9 mouse cellular contexts compared by ENCODE assay signal in genomic region chr12:44993391-44993790, GRCm38 (mm10).
A peak's percentile ranks its signal among the peaks of the same experiment; 100 is the strongest.
DNase-seq lines count a peak whose midpoint lies in the region; ATAC-seq and TF ChIP-seq lines count a peak whose summit lies in the region.
"Had no signal": no experiment of that assay in that cellular context is flagged by ENCODE, and none has a peak within 500 bp of the region (broad histone marks: within the 10 kb centered on the region; RNA-seq: fewer than 3 reads in every experiment).

No protein-coding gene starts in this region.

- H3K27ac ChIP-seq in heart, embryonic 12.5 days (ENCODE audit: poor library complexity, severe bottlenecking): no peak overlapping the region
- no peak overlapping the region for H3K27ac ChIP-seq in lung, postnatal 0 days (ENCODE audit: low read length)
- H3K27ac ChIP-seq in midbrain, embryonic 11.5 days (ENCODE audit: low read depth, low read length): no peak overlapping the region
- H3K27ac ChIP-seq: embryonic facial prominence, embryonic 13.5 days had no signal

- H3K4me1 ChIP-seq in heart, embryonic 12.5 days (replicated peaks): peaks cover 17% of the 10 kb centered on the region
- H3K4me1 ChIP-seq in lung, postnatal 0 days (ENCODE audit: insufficient read depth, low read depth, low read length): no peaks in the 10 kb centered on the region
- H3K4me1 ChIP-seq in midbrain, embryonic 11.5 days (ENCODE audit: control insufficient read depth, insufficient read depth, low read length): no peaks in the 10 kb centered on the region

- no peaks in the 10 kb centered on the region for H3K9me3 ChIP-seq in heart, embryonic 12.5 days (replicated peaks)
- H3K9me3 ChIP-seq in lung, postnatal 0 days (ENCODE audit: low read length): no peaks in the 10 kb centered on the region
- no peaks in the 10 kb centered on the region for H3K9me3 ChIP-seq in midbrain, embryonic 11.5 days (ENCODE audit: control insufficient read depth, low read length)
- H3K9me3 ChIP-seq: embryonic facial prominence, embryonic 13.5 days had no signal

- H3K9ac ChIP-seq in heart, embryonic 12.5 days: no peak overlapping the region
- H3K9ac ChIP-seq in lung, postnatal 0 days (replicated peaks; ENCODE audit: low read depth): no peak overlapping the region
- H3K9ac ChIP-seq in midbrain, embryonic 11.5 days (ENCODE audit: low read length): no peak overlapping the region
- H3K9ac ChIP-seq: embryonic facial prominence, embryonic 13.5 days had no signal

- H3K4me2 ChIP-seq in heart, embryonic 12.5 days: no peak overlapping the region
- no peak overlapping the region for H3K4me2 ChIP-seq in lung, postnatal 0 days (replicated peaks; ENCODE audit: low read depth, low read length)
- no peak overlapping the region for H3K4me2 ChIP-seq in midbrain, embryonic 11.5 days
- H3K4me2 ChIP-seq: embryonic facial prominence, embryonic 13.5 days had no signal

- ATAC-seq in heart, embryonic 12.5 days (ENCODE audit: insufficient number of reproducible peaks, low FRiP score): no peak
- ATAC-seq in lung, postnatal 0 days: peak; percentile 93
- no peak for ATAC-seq in midbrain, embryonic 11.5 days (ENCODE audit: low FRiP score)

- H3K4me3 ChIP-seq in heart, embryonic 12.5 days: no peak overlapping the region
- H3K4me3 ChIP-seq in lung, postnatal 0 days (ENCODE audit: low read depth, low read length): no peak overlapping the region
- H3K4me3 ChIP-seq in midbrain, embryonic 11.5 days (ENCODE audit: low read depth, low read length): no peak overlapping the region
- H3K4me3 ChIP-seq: embryonic facial prominence, embryonic 13.5 days had no signal

- TF ChIP-seq CTCF in lung, postnatal 0 days (IDR thresholded peaks at IDR 0.05): no peak

- H3K36me3 ChIP-seq in heart, embryonic 12.5 days: no peaks in the 10 kb centered on the region
- H3K36me3 ChIP-seq in lung, postnatal 0 days (ENCODE audit: insufficient read depth, low read length): no peaks in the 10 kb centered on the region
- no peaks in the 10 kb centered on the region for H3K36me3 ChIP-seq in midbrain, embryonic 11.5 days (ENCODE audit: control insufficient read depth, insufficient read depth, low read length)
- H3K36me3 ChIP-seq: embryonic facial prominence, embryonic 13.5 days had no signal

- WGBS in heart, embryonic 12.5 days: 61% methylated on average over 3 of the region's 3 CpGs
- 49% methylated on average over 3 of the region's 3 CpGs for whole genome bisulfite sequencing in lung, postnatal 0 days
- 92% methylated on average over 3 of the region's 3 CpGs for WGBS in midbrain, embryonic 11.5 days

- peak; percentile 65 for TF ChIP-seq EP300 in lung, postnatal 0 days (IDR thresholded peaks at IDR 0.05)

- DNase-seq in heart, adult 11 months: peak; percentile 97
- DNase-seq in frontal cortex, adult 2 months (ENCODE audit: extremely low spot score in 1 of 2, low spot score in 1 of 2): peak; percentile 33 to 57
- DNase-seq in layer of hippocampus, adult 18-20 months (ENCODE audit: low spot score in 2 of 2): peak; percentile 85 to 94
- peak; percentile 83 for DNase-seq in lung, postnatal 0 days (ENCODE audit: low spot score)
- DNase-seq in adrenal gland, postnatal 10 days: no peak
- no peak for DNase-seq in MN1 (ENCODE audit: low spot score)
- no peak for DNase-seq in midbrain, embryonic 11.5 days (ENCODE audit: low spot score, missing footprints)

- no peaks in the 10 kb centered on the region for H3K27me3 ChIP-seq in heart, embryonic 12.5 days (replicated peaks)
- no peaks in the 10 kb centered on the region for H3K27me3 ChIP-seq in lung, postnatal 0 days (replicated peaks; ENCODE audit: insufficient read depth, low read length)
- no peaks in the 10 kb centered on the region for H3K27me3 ChIP-seq in midbrain, embryonic 11.5 days (ENCODE audit: control insufficient read depth, insufficient read depth, low read length)
- H3K27me3 ChIP-seq: embryonic facial prominence, embryonic 13.5 days had no signal

Comparison
In these comparisons a context has a peak if more than half of its experiments do, and no peak if none do; other contexts are left out.
1. DNase-seq: peak in heart, adult 11 months (single experiment), frontal cortex, adult 2 months (2 of 2), layer of hippocampus, adult 18-20 months (2 of 2) and lung, postnatal 0 days (single experiment); none in adrenal gland, postnatal 10 days (single experiment), MN1 (single experiment) and midbrain, embryonic 11.5 days (single experiment).